Mouse (Mus musculus) lung, postnatal 0 days (tissue): ENCODE results near the gene Ap5m1. TPM values are rescaled to one million over a fixed set of nuclear protein-coding genes. Genes with fewer than 3 reads are reported as not detected.
A peak's percentile ranks its signal among the peaks of the same experiment; 100 is the strongest.

Experiments used
- ATAC-seq: fragments of 200-750 bp; cut with Nextera tagmentation; 2 replicates; pipeline ENCODE4 v1.8.0; 2017; ENCODE audit warnings: moderate library complexity
- DNase-seq: peaks from one replicate; pipeline ENCODE4 v3.0.0-alpha.2; 2016; ENCODE audit warnings: low spot score
- H3K27ac ChIP-seq: fragments of 300-500 bp; sonication (generic); 2 replicates; pipeline ENCODE4 v1.5.1; 2014; ENCODE audit warnings: antibody characterized with exemption, mild to moderate bottlenecking, low read length, mixed read lengths
- H3K27me3 ChIP-seq: fragments of 300-500 bp; sonication (generic); replicated peaks from 2 replicates; pipeline ENCODE4 v1.6.1; 2014; ENCODE audit warnings: low read length, mixed read lengths; ENCODE audit not compliant: insufficient read depth
- H3K36me3 ChIP-seq: fragments of 300-500 bp; sonication (generic); 2 replicates; pipeline ENCODE4 v1.6.1; 2014; ENCODE audit warnings: low read length, mixed read lengths; ENCODE audit not compliant: insufficient read depth
- H3K4me1 ChIP-seq: fragments of 300-500 bp; sonication (generic); 2 replicates; pipeline ENCODE4 v1.6.1; 2014; ENCODE audit warnings: antibody characterized with exemption, low read depth, low read length, mixed read lengths; ENCODE audit not compliant: insufficient read depth
- H3K4me2 ChIP-seq: fragments of 300-500 bp; sonication (generic); replicated peaks from 2 replicates; pipeline ENCODE4 v1.6.1; 2014; ENCODE audit warnings: low read depth, mild to moderate bottlenecking, low read length, moderate library complexity, mixed read lengths
- H3K4me3 ChIP-seq: fragments of 300-500 bp; sonication (generic); 2 replicates; pipeline ENCODE4 v1.5.1; 2014; ENCODE audit warnings: low read depth, low read length
- H3K9ac ChIP-seq: fragments of 300-500 bp; sonication (generic); replicated peaks from 2 replicates; pipeline ENCODE4 v1.6.1; 2014; ENCODE audit warnings: low read depth, mild to moderate bottlenecking
- H3K9me3 ChIP-seq: fragments of 300-500 bp; sonication (generic); 2 replicates; pipeline ENCODE4 v1.6.1; 2016; ENCODE audit warnings: low read length, mixed read lengths
- CTCF ChIP-seq: IDR thresholded peaks from 2 replicates; pipeline ENCODE4 v1.5.1; 2016; ENCODE audit warnings: antibody characterized with exemption, mild to moderate bottlenecking
- EP300 ChIP-seq: IDR thresholded peaks from 2 replicates; pipeline ENCODE4 v1.6.1; 2016; ENCODE audit warnings: antibody characterized with exemption, mild to moderate bottlenecking, control low read depth
- WGBS: fragments of 180-500 bp; shearing (Covaris S2); extraction: QIAGEN DNeasy Blood & Tissue Kit; methylation state at CpG from one replicate; pipeline ENCODE4 v1.1.7; 2014; 5-methylcytosine and 5-hydroxymethylcytosine counted together
- polyA plus RNA-seq: library from polyadenylated mRNA; unstranded; fragments of >200 nt; fragmentation: Nextera tagmentation; extraction: Ambion mirVana; gene quantifications from 2 replicates; pipeline ENCODE4 v1.2.1, GENCODE M21; 2015

Gene Ap5m1
- polyA plus RNA-seq, 1 experiment from 2014 or later, result 17.9 TPM

- Histone ChIP-seq H3K27me3 (no peaks in the 10 kb centered on the region), H3K4me1 (no peaks in the 10 kb centered on the region), H3K4me3 (no peak overlapping the region), H3K9ac (no peak overlapping the region), H3K27ac (no peak overlapping the region), H3K9me3 (no peaks in the 10 kb centered on the region), H3K4me2 (no peak overlapping the region), H3K36me3 (no peaks in the 10 kb centered on the region)
- TF ChIP-seq CTCF (peak; percentile 78), EP300 (no peak)
- ATAC-seq (no peak), DNase-seq (peak; percentile 55)
- 11% methylated on average over 7 of the region's 7 CpGs for WGBS
Measured at GRCm38 (mm10) chr14:49118381-49118780, 52.5 kb downstream of the Ap5m1 start.

GRCm38 (mm10) chr14:49121723-49122122, 55.8 kb downstream of the Ap5m1 start:
- H3K36me3 ChIP-seq, result no peaks in the 10 kb centered on the region
- no peak overlapping the region for H3K4me3 ChIP-seq
- no peak overlapping the region for H3K4me2 ChIP-seq
- no peak overlapping the region for H3K9ac ChIP-seq
- no peaks in the 10 kb centered on the region for H3K9me3 ChIP-seq
- no peak overlapping the region for H3K27ac ChIP-seq
- ATAC-seq (no peak), DNase-seq (no peak)
- no peaks in the 10 kb centered on the region for H3K4me1 ChIP-seq
- TF ChIP-seq CTCF, result no peak
- TF ChIP-seq EP300, result no peak
- WGBS, result 44% methylated on average over 9 of the region's 9 CpGs
- H3K27me3 ChIP-seq, result no peaks in the 10 kb centered on the region

GRCm38 (mm10) chr14:49127162-49127779, 61.4 kb downstream of the Ap5m1 start:
- no peaks in the 10 kb centered on the region for H3K9me3 ChIP-seq
- H3K9ac ChIP-seq, result no peak overlapping the region
- H3K27ac ChIP-seq, result no peak overlapping the region
- no peak overlapping the region for H3K4me2 ChIP-seq
- ATAC-seq, result no peak
- H3K4me3 ChIP-seq, result no peak overlapping the region
- TF ChIP-seq EP300 (no peak), CTCF (no peak)
- no peaks in the 10 kb centered on the region for H3K27me3 ChIP-seq
- H3K36me3 ChIP-seq, result no peaks in the 10 kb centered on the region
- WGBS, result 73% methylated on average over 23 of the region's 23 CpGs
- H3K4me1 ChIP-seq, result no peaks in the 10 kb centered on the region
- no peak for DNase-seq

GRCm38 (mm10) chr14:49128544-49129263, 62.8 kb downstream of the Ap5m1 start:
- ATAC-seq, result no peak
- TF ChIP-seq EP300 (no peak), CTCF (no peak)
- Histone ChIP-seq H3K9ac (no peak overlapping the region), H3K9me3 (no peaks in the 10 kb centered on the region), H3K36me3 (no peaks in the 10 kb centered on the region), H3K27me3 (no peaks in the 10 kb centered on the region), H3K4me2 (no peak overlapping the region), H3K27ac (no peak overlapping the region), H3K4me1 (no peaks in the 10 kb centered on the region), H3K4me3 (no peak overlapping the region)
- WGBS, result 36% methylated on average over 10 of the region's 10 CpGs
- no peak for DNase-seq

- ATAC-seq (no peak), DNase-seq (no peak)
- no peaks in the 10 kb centered on the region for H3K4me1 ChIP-seq
- no peaks in the 10 kb centered on the region for H3K9me3 ChIP-seq
- H3K27me3 ChIP-seq, result no peaks in the 10 kb centered on the region
- no peaks in the 10 kb centered on the region for H3K36me3 ChIP-seq
- no peak overlapping the region for H3K4me2 ChIP-seq
- TF ChIP-seq CTCF (no peak), EP300 (no peak)
- no peak overlapping the region for H3K27ac ChIP-seq
- no peak overlapping the region for H3K4me3 ChIP-seq
- no peak overlapping the region for H3K9ac ChIP-seq
- WGBS, result 81% methylated on average over 3 of the region's 3 CpGs
Measured at GRCm38 (mm10) chr14:49132391-49132790, 66.5 kb downstream of the Ap5m1 start.

- Histone ChIP-seq H3K9me3 (no peaks in the 10 kb centered on the region), H3K27me3 (no peaks in the 10 kb centered on the region), H3K4me1 (no peaks in the 10 kb centered on the region), H3K4me2 (no peak overlapping the region), H3K4me3 (no peak overlapping the region), H3K9ac (no peak overlapping the region), H3K36me3 (no peaks in the 10 kb centered on the region), H3K27ac (no peak overlapping the region)
- DNase-seq (no peak), ATAC-seq (no peak)
- 53% methylated on average over 1 of the region's 1 CpGs for WGBS
- TF ChIP-seq CTCF, result no peak
- no peak for TF ChIP-seq EP300
Measured at GRCm38 (mm10) chr14:49138171-49138570, 72.3 kb downstream of the Ap5m1 start.
